Mouse (Mus musculus) C2C12 (cell line): ENCODE measurements around the gene Amz1.

Experiments used
- CTCF ChIP-seq: IDR thresholded peaks from one replicate; pipeline ENCODE4 v1.5.1; 2011; ENCODE audit not compliant: control insufficient read depth, insufficient read depth, insufficient read length
- FOSL1 ChIP-seq: IDR thresholded peaks from one replicate; pipeline ENCODE4 v1.8.0; 2011; ENCODE audit warnings: mild to moderate bottlenecking, low read length; ENCODE audit not compliant: poor library complexity, insufficient read depth, severe bottlenecking
- MAX ChIP-seq: IDR thresholded peaks from one replicate; pipeline ENCODE4 v1.6.1; 2011; ENCODE audit warnings: mild to moderate bottlenecking, control low read depth
- MYOD1 ChIP-seq: IDR thresholded peaks from one replicate; pipeline ENCODE4 v1.6.1; 2011; ENCODE audit warnings: low read depth; ENCODE audit not compliant: control insufficient read depth, insufficient read length

DNA sequence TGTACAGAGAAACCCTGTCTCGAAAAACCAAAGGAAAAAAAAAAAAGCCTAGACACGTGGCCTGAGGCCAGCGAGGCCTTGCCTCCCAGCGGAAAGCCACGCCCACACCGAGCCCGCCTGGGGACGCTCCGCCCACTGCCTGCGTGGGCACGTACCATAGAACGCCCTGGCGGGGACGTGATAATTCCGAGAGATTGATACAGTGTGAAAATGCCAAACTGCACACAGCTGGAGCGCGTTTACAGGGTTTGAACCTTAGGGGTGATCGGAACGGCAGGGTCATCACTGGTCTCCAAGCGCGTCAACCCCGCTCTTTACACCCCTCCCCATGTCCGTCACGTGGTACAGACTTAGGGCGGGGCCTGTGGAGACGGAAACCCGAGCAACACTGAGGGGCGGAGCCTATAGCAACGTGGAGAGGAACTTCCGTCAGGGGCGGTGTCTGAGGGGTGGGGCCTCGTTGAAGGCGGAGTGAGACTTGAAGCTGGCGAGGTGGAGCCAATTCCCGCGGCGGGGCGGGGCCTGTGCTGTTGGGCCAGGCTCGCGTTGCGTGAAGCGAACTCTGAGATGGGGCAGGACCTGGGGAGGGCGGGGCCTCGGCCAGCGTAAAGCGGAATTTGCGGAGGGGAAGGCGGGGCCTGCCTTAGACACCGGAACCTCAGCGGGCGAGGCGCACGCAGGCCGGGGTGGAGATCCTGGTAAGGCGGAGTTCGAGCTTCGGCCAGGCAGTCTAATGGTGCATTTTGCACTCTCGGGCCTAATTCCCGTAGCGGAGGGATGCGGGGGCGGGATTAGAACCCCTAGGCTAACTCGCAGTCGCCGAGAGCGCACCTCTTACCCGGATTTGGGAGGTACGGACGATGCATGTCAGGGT is 19.3 kb upstream of the Amz1 start, which contains the start of gene Brat1:
- no peak for TF ChIP-seq MYOD1
- TF ChIP-seq FOSL1: no peak
- TF ChIP-seq CTCF: no peak
- TF ChIP-seq MAX: peak; percentile 81
